Mouse (Mus musculus) liver, adult 2 months (tissue): ENCODE data around the gene Fam114a1. TPM values are rescaled to one million over a fixed set of nuclear protein-coding genes. Genes with fewer than 3 reads are reported as not detected.

Source experiments
- DNase-seq: peaks from one replicate; pipeline ENCODE4 v3.0.0-alpha.2; 2011; ENCODE audit warnings: low read depth, low spot score; ENCODE audit errors: extremely low read depth
- H3K27ac ChIP-seq: fragments of 200-500 bp; replicated peaks from 2 replicates; pipeline ENCODE4 v1.5.1; 2012; ENCODE audit warnings: low read depth, mild to moderate bottlenecking, control low read depth, inconsistent platforms, low read length; ENCODE audit not compliant: insufficient read depth
- H3K27me3 ChIP-seq: fragments of 200-500 bp; 2 replicates; pipeline ENCODE4 v1.6.1; 2012; ENCODE audit warnings: mild to moderate bottlenecking, moderate library complexity, low read length, inconsistent platforms; ENCODE audit not compliant: control insufficient read depth, insufficient read depth
- H3K36me3 ChIP-seq: fragments of 200-500 bp; 2 replicates; pipeline ENCODE4 v1.6.1; 2012; ENCODE audit warnings: low read length, inconsistent platforms; ENCODE audit not compliant: control insufficient read depth, insufficient read depth
- H3K4me1 ChIP-seq: fragments of 200-500 bp; 2 replicates; pipeline ENCODE4 v1.6.1; 2011; ENCODE audit warnings: low read length; ENCODE audit not compliant: control insufficient read depth, insufficient read depth
- H3K4me3 ChIP-seq: fragments of 200-500 bp; 2 replicates; pipeline ENCODE4 v1.5.1; 2011; ENCODE audit warnings: low read depth, mild to moderate bottlenecking, control low read depth, low read length, moderate library complexity; ENCODE audit not compliant: insufficient read depth
- H3K79me2 ChIP-seq: fragments of 200-500 bp; 2 replicates; pipeline ENCODE4 v1.6.1; 2012; ENCODE audit warnings: inconsistent platforms, mild to moderate bottlenecking, low read length, moderate library complexity; ENCODE audit not compliant: control insufficient read depth, insufficient read depth
- H3K9ac ChIP-seq: fragments of 200-500 bp; 2 replicates; pipeline ENCODE4 v1.6.1; 2012; ENCODE audit warnings: low read depth, mild to moderate bottlenecking, control low read depth, inconsistent platforms, low read length
- CTCF ChIP-seq: fragments of 200-500 bp; IDR thresholded peaks from 2 replicates; pipeline ENCODE4 v1.5.1; 2011; ENCODE audit warnings: low read depth, low read length, control low read depth
- POLR2A ChIP-seq: fragments of 200-500 bp; IDR thresholded peaks from 2 replicates; pipeline ENCODE4 v1.6.1; 2011; ENCODE audit warnings: low read length, control low read depth; ENCODE audit not compliant: insufficient read depth; ENCODE audit errors: extremely low read depth
- WGBS: fragments of 180-500 bp; shearing (Covaris S2); methylation state at CpG from one replicate; pipeline ENCODE4 v1.1.7; 2018; 5-methylcytosine and 5-hydroxymethylcytosine counted together
- polyA plus RNA-seq: library from polyadenylated mRNA; depleted of rRNA; stranded (reverse); fragments of >200 nt; gene quantifications from 2 replicates; pipeline ENCODE4 v1.2.3, GENCODE M21; 2012
- total RNA-seq: library from RNA; depleted of rRNA; stranded (reverse); fragments of >200 nt; gene quantifications from 2 replicates; pipeline ENCODE4 v1.2.3, GENCODE M21; 2014

Gene Fam114a1
- total and polyA plus RNA-seq, 2 experiments: 11.9 to 20.2 TPM

GRCm38 (mm10) chr5:64992540-64992939 lies 22.7 kb downstream of the Fam114a1 start:
- TF ChIP-seq POLR2A: no peak
- TF ChIP-seq CTCF: no peak
- no peak overlapping the region for H3K4me3 ChIP-seq
- H3K4me1 ChIP-seq: no peaks in the 10 kb centered on the region
- no peak for DNase-seq
- H3K36me3 ChIP-seq: peaks cover 12% of the 10 kb centered on the region
- no peaks in the 10 kb centered on the region for H3K79me2 ChIP-seq
- no peaks in the 10 kb centered on the region for H3K27me3 ChIP-seq
- H3K27ac ChIP-seq: no peak overlapping the region
- H3K9ac ChIP-seq: no peak overlapping the region
- WGBS: 65% methylated on average over 8 of the region's 8 CpGs

DNA sequence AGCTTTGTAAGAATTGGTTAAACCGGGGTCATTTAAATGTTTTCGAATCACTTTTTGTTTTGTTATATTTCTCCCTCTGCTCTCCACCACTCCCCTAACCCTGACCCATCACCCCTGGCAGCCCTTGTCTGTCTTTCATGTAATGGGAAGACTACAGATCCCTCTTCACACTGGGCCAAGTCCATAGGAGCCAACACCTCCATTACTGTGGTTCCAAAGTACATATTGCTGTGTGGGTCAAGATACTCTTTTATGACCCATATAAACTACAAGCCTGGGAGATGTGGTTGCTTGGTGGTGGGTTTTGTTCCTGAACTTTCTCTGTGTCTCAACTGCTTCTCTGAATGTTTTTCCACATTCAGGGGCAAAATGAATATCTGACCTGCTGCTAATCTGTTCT lies 25.5 kb downstream of the Fam114a1 start:
- DNase-seq: no peak
- TF ChIP-seq POLR2A (no peak), CTCF (no peak)
- Histone ChIP-seq H3K36me3 (peaks cover 25% of the 10 kb centered on the region), H3K79me2 (no peaks in the 10 kb centered on the region), H3K4me1 (no peaks in the 10 kb centered on the region), H3K27me3 (no peaks in the 10 kb centered on the region), H3K9ac (no peak overlapping the region), H3K27ac (no peak overlapping the region), H3K4me3 (no peak overlapping the region)
- WGBS: 96% methylated on average over 2 of the region's 2 CpGs

DNA sequence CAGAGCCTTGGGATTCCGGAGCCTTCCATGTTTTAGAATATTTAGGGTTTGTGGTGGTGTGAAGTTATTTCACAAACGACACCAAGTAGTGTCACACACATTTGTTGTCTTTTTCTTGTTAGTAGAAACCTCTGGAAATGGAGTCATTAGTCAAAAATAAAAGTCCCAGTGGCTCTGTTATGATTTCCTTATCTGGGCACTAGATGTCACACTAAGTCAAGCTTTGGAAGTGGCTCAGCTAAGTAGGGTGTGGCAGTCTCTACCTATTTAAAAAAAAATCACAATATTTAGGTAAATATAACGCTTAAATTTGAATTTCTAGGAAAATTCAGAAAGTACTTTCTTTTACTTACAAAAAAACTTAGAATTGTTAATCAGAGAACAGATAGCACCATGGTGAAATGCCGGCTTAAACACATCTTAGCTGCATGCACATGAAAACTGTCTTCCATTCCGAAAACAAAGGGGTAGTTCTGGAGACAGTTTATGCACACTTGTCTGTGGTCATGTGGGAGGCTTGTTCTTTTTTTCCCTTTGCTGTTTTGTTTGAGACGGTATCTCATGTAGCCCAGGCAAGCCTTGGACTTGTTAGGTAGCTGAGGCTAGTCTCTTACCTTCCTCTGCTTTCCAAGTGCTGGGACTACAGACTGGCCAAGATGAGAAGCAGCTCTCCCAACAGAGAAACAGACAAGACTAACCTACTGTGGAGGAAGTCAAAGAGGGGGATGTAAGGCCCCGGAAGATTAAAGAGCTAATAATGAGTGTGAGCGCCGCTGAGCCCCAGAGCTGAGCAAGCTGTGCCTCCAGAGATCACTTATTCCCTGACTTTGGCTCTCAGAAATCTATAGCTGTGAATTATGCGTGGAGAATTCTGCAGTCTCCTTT lies 33.3 kb downstream of the Fam114a1 start:
- DNase-seq: peak; percentile 13
- Histone ChIP-seq H3K9ac (no peak overlapping the region), H3K4me3 (no peak overlapping the region), H3K27ac (no peak overlapping the region), H3K4me1 (no peaks in the 10 kb centered on the region), H3K36me3 (peaks cover 27% of the 10 kb centered on the region), H3K27me3 (no peaks in the 10 kb centered on the region), H3K79me2 (no peaks in the 10 kb centered on the region)
- TF ChIP-seq CTCF: no peak
- no peak for TF ChIP-seq POLR2A
- 80% methylated on average over 10 of the region's 10 CpGs for WGBS

- no peak overlapping the region for H3K4me3 ChIP-seq
- no peak overlapping the region for H3K9ac ChIP-seq
- no peaks in the 10 kb centered on the region for H3K4me1 ChIP-seq
- H3K27ac ChIP-seq: no peak overlapping the region
- no peaks in the 10 kb centered on the region for H3K27me3 ChIP-seq
- peaks cover 29% of the 10 kb centered on the region for H3K36me3 ChIP-seq
- 83% methylated on average over 7 of the region's 7 CpGs for WGBS
- no peaks in the 10 kb centered on the region for H3K79me2 ChIP-seq
- TF ChIP-seq POLR2A (no peak), CTCF (no peak)
- no peak for DNase-seq
Observed at GRCm38 (mm10) chr5:65003946-65004535, 34.2 kb downstream of the Fam114a1 start.

GRCm38 (mm10) chr5:65005251-65005650 lies 35.4 kb downstream of the Fam114a1 start:
- TF ChIP-seq CTCF: no peak
- TF ChIP-seq POLR2A: no peak
- Histone ChIP-seq H3K9ac (no peak overlapping the region), H3K27ac (no peak overlapping the region), H3K4me3 (no peak overlapping the region), H3K4me1 (no peaks in the 10 kb centered on the region), H3K79me2 (no peaks in the 10 kb centered on the region), H3K36me3 (peaks cover 33% of the 10 kb centered on the region), H3K27me3 (no peaks in the 10 kb centered on the region)
- WGBS: 94% methylated on average over 4 of the region's 4 CpGs
- no peak for DNase-seq
